ENCODE assay signal across 21 mouse cellular contexts in genomic region chr5:116579533-116579932, GRCm38 (mm10). TPM values are rescaled to one million over a fixed set of nuclear protein-coding genes. Genes with fewer than 3 reads are reported as not detected.
DNase-seq lines count a peak whose midpoint lies in the region; ATAC-seq and TF ChIP-seq lines count a peak whose summit lies in the region.
"Had no signal": no experiment of that assay in that cellular context is flagged by ENCODE, and none has a peak within 500 bp of the region (broad histone marks: within the 10 kb centered on the region; RNA-seq: fewer than 3 reads in every experiment).

No protein-coding gene starts in this region.

- H3K27ac ChIP-seq in forebrain, embryonic 16.5 days (ENCODE audit: low read length): peak overlapping the region; percentile 49; the same call in 1 of the 2 replicates
- H3K27ac ChIP-seq in forebrain, embryonic 13.5 days: no peak overlapping the region
- H3K27ac ChIP-seq: gastrocnemius, adult 2 months; heart, embryonic 15.5 days; hindbrain, embryonic 15.5 days; intestine, embryonic 15.5 days; liver, embryonic 13.5 days; neural tube, embryonic 15.5 days had no signal

- peaks cover 11% of the 10 kb centered on the region for H3K36me3 ChIP-seq in forebrain, embryonic 16.5 days (ENCODE audit: control insufficient read depth, insufficient read depth)
- H3K36me3 ChIP-seq in forebrain, embryonic 13.5 days (ENCODE audit: poor library complexity, severe bottlenecking): peaks cover 25% of the 10 kb centered on the region
- H3K36me3 ChIP-seq: heart, embryonic 15.5 days; intestine, embryonic 15.5 days; liver, embryonic 13.5 days had no signal

- H3K9me3 ChIP-seq in forebrain, embryonic 16.5 days (ENCODE audit: control insufficient read depth, low read length): peaks cover 4% of the 10 kb centered on the region; the same call in 1 of the 2 replicates
- no peaks in the 10 kb centered on the region; the same call in 1 of the 2 replicates for H3K9me3 ChIP-seq in forebrain, embryonic 13.5 days (replicated peaks)
- H3K9me3 ChIP-seq: heart, embryonic 15.5 days; hindbrain, embryonic 15.5 days; intestine, embryonic 15.5 days; neural tube, embryonic 15.5 days had no signal

- WGBS in forebrain, embryonic 16.5 days: 64% methylated on average over 8 of the region's 8 CpGs
- WGBS in forebrain, embryonic 13.5 days: 82% methylated on average over 8 of the region's 8 CpGs

- H3K4me2 ChIP-seq in forebrain, embryonic 16.5 days (ENCODE audit: low read length): no peak overlapping the region
- no peak overlapping the region for H3K4me2 ChIP-seq in forebrain, embryonic 13.5 days
- H3K4me2 ChIP-seq: heart, embryonic 15.5 days; hindbrain, embryonic 15.5 days; intestine, embryonic 15.5 days; liver, embryonic 13.5 days; neural tube, embryonic 15.5 days had no signal

- DNase-seq in cerebellum, adult 11-12 months: peak; percentile 16
- DNase-seq in left cerebral cortex, postnatal 25 days (ENCODE audit: low spot score in 2 of 2): peak; percentile 9 to 60
- DNase-seq in left cerebral cortex, adult 11 months (ENCODE audit: low spot score): no peak
- DNase-seq in brain, embryonic 14.5 days (ENCODE audit: low read depth): no peak
- DNase-seq: adrenal gland, postnatal 10 days; gastrocnemius, adult 2 months; heart, postnatal 36 days; kidney, adult 8-10 months; kidney, postnatal 10 days; liver, embryonic 13.5 days; lung, adult 2 months; thymus, adult 18-20 months; thymus, postnatal 36 days had no signal

- H3K4me3 ChIP-seq in forebrain, embryonic 16.5 days (replicated peaks; ENCODE audit: low read length): no peak overlapping the region
- no peak overlapping the region for H3K4me3 ChIP-seq in forebrain, embryonic 13.5 days
- H3K4me3 ChIP-seq: gastrocnemius, adult 2 months; heart, embryonic 15.5 days; hindbrain, embryonic 15.5 days; intestine, embryonic 15.5 days; liver, embryonic 13.5 days; neural tube, embryonic 15.5 days had no signal

- TF ChIP-seq CTCF in brain, embryonic 14.5 days (IDR thresholded peaks at IDR 0.05; ENCODE audit: borderline replicate concordance, extremely low read depth, insufficient read depth, insufficient read length): peak; percentile 3; the same call in 1 of the 2 replicates

- H3K27me3 ChIP-seq in forebrain, embryonic 16.5 days (replicated peaks; ENCODE audit: control insufficient read depth, insufficient read depth, low read length): no peaks in the 10 kb centered on the region
- no peaks in the 10 kb centered on the region for H3K27me3 ChIP-seq in forebrain, embryonic 13.5 days
- H3K27me3 ChIP-seq: heart, embryonic 15.5 days; hindbrain, embryonic 15.5 days; intestine, embryonic 15.5 days; liver, embryonic 13.5 days; neural tube, embryonic 15.5 days had no signal

- no peak for TF ChIP-seq POLR2A in brain, embryonic 14.5 days (IDR thresholded peaks at IDR 0.05; ENCODE audit: borderline replicate concordance, extremely low read depth, insufficient read depth, insufficient read length, poor library complexity, severe bottlenecking)

- no peak overlapping the region for H3K9ac ChIP-seq in forebrain, embryonic 16.5 days (replicated peaks; ENCODE audit: low read depth, low read length)
- no peak overlapping the region for H3K9ac ChIP-seq in forebrain, embryonic 13.5 days
- H3K9ac ChIP-seq: heart, embryonic 15.5 days; hindbrain, embryonic 15.5 days; intestine, embryonic 15.5 days; liver, embryonic 13.5 days; neural tube, embryonic 15.5 days had no signal

- no peak for ATAC-seq in cerebellum, adult (ENCODE audit: insufficient number of reproducible peaks, low FRiP score, low TSS enrichment)
- 0 out of 2 replicates have a peak, but pooled peaks have one; percentile 33 for ATAC-seq in forebrain, embryonic 16.5 days
- no peak for ATAC-seq in forebrain, embryonic 13.5 days
- ATAC-seq: intestine, embryonic 15.5 days had no signal

- peaks cover 12% of the 10 kb centered on the region for H3K4me1 ChIP-seq in forebrain, embryonic 16.5 days (replicated peaks; ENCODE audit: control insufficient read depth, insufficient read depth, low read length)
- H3K4me1 ChIP-seq in forebrain, embryonic 13.5 days: peaks cover 33% of the 10 kb centered on the region
- H3K4me1 ChIP-seq: heart, embryonic 15.5 days; intestine, embryonic 15.5 days; liver, embryonic 13.5 days had no signal

- intact Hi-C loops in left cerebral cortex, postnatal 25 days (cut with DNase I): no loop called here

RNA-seq across cellular contexts. Expression of gene Srrm4, which starts 12.1 kb away (rescaled TPM):
- 32.4 and 33.9 TPM in 2 replicates for polyA plus RNA-seq in forebrain, embryonic 16.5 days (2015; fragmentation: Nextera tagmentation; extraction: Ambion mirVana)
- polyA plus RNA-seq in forebrain, embryonic 13.5 days (2015; fragmentation: Nextera tagmentation; extraction: Ambion mirVana): 26.3 and 28.5 TPM in 2 replicates
- 10 to 100 TPM; 22.4 to 26.8 TPM for total RNA-seq in left cerebral cortex, postnatal 25 days (2021)
- polyA plus RNA-seq in brain, embryonic 14.5 days (2012; rRNA removed): 33.3 and 42.0 TPM in 2 replicates
- total RNA-seq: megakaryocyte-erythroid progenitor cell, adult 5-6 weeks had no signal

Comparison
In these comparisons a context has a peak if more than half of its experiments do, and no peak if none do; other contexts are left out.
1. DNase-seq: peak in cerebellum, adult 11-12 months (single experiment) and left cerebral cortex, postnatal 25 days (2 of 2); none in left cerebral cortex, adult 11 months (single experiment) and brain, embryonic 14.5 days (single experiment).